Mouse (Mus musculus) testis, adult 2 months (tissue): Measurements from ENCODE around the gene Fam20c.

ENCODE experiments used
- CTCF ChIP-seq: fragments of 200-500 bp; IDR thresholded peaks from 2 replicates; pipeline ENCODE4 v1.5.1; 2012; ENCODE audit warnings: low read depth, mild to moderate bottlenecking, inconsistent platforms, low read length, moderate library complexity; ENCODE audit not compliant: control insufficient read depth, insufficient read depth, insufficient replicate concordance
- POLR2A ChIP-seq: fragments of 200-500 bp; IDR thresholded peaks from 2 replicates; pipeline ENCODE4 v1.6.1; 2012; ENCODE audit warnings: low read depth, mild to moderate bottlenecking, inconsistent platforms, low read length, moderate library complexity; ENCODE audit not compliant: control insufficient read depth

DNA sequence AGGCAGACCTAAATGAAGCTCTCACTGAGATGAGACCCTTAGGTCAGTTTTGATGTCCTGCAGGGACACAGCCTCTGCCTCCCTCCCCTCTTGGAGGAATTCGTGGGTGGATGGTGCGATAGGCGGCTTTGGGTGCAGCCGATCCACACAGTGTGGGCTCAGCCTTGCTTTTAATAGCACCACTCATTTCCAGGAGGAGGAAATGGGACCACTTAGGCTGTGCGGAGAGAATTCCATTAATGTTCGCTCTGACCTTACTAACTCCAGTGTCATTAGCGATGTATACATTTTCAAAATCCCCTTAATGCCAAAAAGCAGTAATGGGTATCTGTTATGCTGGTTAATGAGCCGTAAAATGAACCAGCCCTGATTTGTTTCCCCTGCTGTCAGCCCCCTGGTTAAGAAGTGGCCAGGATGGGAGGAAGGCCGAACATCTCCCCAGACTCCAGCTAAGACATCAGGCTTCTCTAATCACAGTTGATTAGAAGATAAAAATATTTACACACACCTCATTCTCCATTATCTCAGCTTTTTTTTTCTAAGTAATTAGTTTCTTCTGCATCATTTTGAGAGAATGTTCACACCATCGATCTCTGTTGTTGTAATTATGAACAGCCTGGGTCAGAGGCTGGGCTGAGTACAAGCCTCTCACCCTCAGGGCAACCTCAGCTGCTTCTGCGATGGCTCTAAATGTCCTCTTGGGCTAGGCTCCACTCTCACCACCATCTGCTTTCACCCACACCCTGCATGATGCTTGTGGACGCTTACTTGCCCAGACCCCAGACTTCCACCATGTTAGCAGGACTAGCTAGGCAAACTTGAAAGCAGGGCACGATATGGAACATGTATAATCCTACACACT is 33.8 kb upstream of the Fam20c start:
- TF ChIP-seq CTCF = no peak
- TF ChIP-seq POLR2A = no peak
